Mouse (Mus musculus): ENCODE data around the gene Kdelr3.

- TF ChIP-seq CTCF (IDR thresholded peaks at IDR 0.05; ENCODE audit: low read depth) (no peak), EP300 (optimal IDR thresholded peaks at IDR 0.05) (no peak)
Observed at GRCm38 (mm10) chr15:79509998-79510397, 6.2 kb upstream of the Kdelr3 start.
